Mouse (Mus musculus) thymus, postnatal 10 days (tissue): ENCODE measurements at regions not wholly inside any gene's neighbourhood (a gene's known extent, or its start where the extent isn't known, plus 50 kb on each side); places are given as distances from the start of the nearest gene placed in this dataset.

ENCODE experiments used
- DNase-seq, 2 experiments: peaks; one replicate each; pipeline ENCODE4 v3.0.0; 2021; ENCODE audit warnings: low spot score in 2 of 2

- DNase-seq = peak; percentile 3 to 25
These were observed 293.1 kb downstream of the Snurf start for GRCm38 (mm10) chr7:59711741-59712140.
